Mouse (Mus musculus): ENCODE data around the gene Bcl6b. TPM values are rescaled to one million over a fixed set of nuclear protein-coding genes. Genes with fewer than 3 reads are reported as not detected.

Bcl6b gene
- polyA plus RNA-seq, 1 experiment from 2014 or later, result 7.1 TPM

GRCm38 (mm10) chr11:70232546-70232945 lies 2.9 kb upstream of the Bcl6b start:
- no peak for ATAC-seq (ENCODE audit: insufficient number of reproducible peaks, insufficient read depth, low FRiP score, low TSS enrichment, low read depth)
- Histone ChIP-seq H3K4me2 (peak overlapping the region; percentile 58), H3K9me3 (no peaks in the 10 kb centered on the region), H3K27ac (peak overlapping the region; percentile 59), H3K36me3 (peaks cover 17% of the 10 kb centered on the region), H3K4me1 (replicated peaks) (peaks cover 48% of the 10 kb centered on the region), H3K27me3 (peaks cover 29% of the 10 kb centered on the region), H3K4me3 (replicated peaks) (peak overlapping the region; percentile 38), H3K9ac (replicated peaks) (peak overlapping the region; percentile 50)
- WGBS, result 2% methylated on average over 9 of the region's 10 CpGs

DNA sequence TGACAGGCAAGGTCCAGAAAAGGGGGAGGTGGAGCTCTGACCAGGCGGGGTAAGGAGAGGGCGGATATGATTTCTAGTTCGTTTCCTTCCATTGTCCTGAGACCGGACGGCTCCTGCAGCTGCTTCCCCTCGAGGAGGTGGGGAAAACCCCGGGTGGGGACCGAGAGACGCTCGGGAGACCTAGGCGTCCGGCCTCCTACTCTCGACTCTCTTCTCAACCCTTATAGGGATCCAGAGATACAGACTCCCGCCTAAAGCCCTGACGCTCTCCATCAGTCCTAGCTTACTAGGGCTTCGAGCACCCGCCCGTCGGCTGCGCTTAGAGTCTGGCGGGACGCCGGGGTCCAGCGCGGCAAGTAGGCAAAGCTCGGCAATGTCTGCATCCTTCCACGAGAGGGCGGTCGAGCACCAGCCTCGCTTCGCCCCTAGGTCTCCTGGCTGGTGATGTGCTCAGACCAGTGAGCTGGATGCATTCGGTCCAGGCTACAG lies 685 bp upstream of the Bcl6b start:
- H3K4me3 ChIP-seq (replicated peaks), result peak overlapping the region; percentile 34
- H3K27ac ChIP-seq, result peak overlapping the region; percentile 42
- H3K9me3 ChIP-seq, result no peaks in the 10 kb centered on the region
- peaks cover 52% of the 10 kb centered on the region for H3K27me3 ChIP-seq
- peaks cover 53% of the 10 kb centered on the region for H3K4me1 ChIP-seq (replicated peaks)
- no peak overlapping the region for H3K9ac ChIP-seq (replicated peaks)
- H3K4me2 ChIP-seq, result peak overlapping the region; percentile 49
- ATAC-seq (ENCODE audit: insufficient number of reproducible peaks, insufficient read depth, low FRiP score, low TSS enrichment, low read depth), result no peak
- WGBS, result 2% methylated on average over 32 of the region's 32 CpGs
- H3K36me3 ChIP-seq, result peaks cover 9% of the 10 kb centered on the region

- H3K4me2 ChIP-seq, result peak overlapping the region; percentile 49
- H3K4me1 ChIP-seq (replicated peaks), result peaks cover 49% of the 10 kb centered on the region
- ATAC-seq (ENCODE audit: insufficient number of reproducible peaks, insufficient read depth, low FRiP score, low TSS enrichment, low read depth), result no peak
Observed at GRCm38 (mm10) chr11:70228828-70229227, 770 bp downstream of the Bcl6b start.

DNA sequence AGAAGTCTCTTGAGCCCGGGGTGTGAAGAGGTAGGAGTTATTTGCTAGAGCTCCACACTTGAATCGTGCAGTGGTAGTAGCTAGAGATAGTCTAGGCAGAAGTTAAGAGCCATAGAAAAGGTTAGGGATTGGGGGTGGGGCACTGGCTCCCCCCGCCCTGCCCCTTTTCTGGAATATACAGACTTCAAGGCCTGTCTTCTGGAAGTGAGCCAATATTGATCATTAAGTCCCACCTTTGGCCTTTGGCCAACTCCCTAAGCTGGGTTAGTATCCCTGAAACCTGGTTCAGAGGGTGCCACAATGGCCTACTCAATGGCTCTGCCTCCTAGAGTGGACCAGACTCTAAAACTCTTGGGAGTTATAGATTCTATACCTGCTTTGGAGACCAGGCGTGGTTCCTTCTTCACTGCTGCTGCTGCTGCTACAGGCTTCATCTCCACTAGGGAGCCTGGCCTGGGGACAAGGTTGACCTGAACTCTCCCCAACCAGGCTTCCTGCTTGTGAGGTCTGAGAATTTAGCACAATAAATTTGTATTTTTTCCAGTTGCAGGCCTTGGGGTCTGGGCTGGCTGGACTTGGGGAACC lies 1.8 kb downstream of the Bcl6b start:
- no peak for ATAC-seq (ENCODE audit: insufficient number of reproducible peaks, insufficient read depth, low FRiP score, low TSS enrichment, low read depth)
- WGBS, result 89% methylated on average over 4 of the region's 4 CpGs
- no peaks in the 10 kb centered on the region for H3K36me3 ChIP-seq
- H3K27me3 ChIP-seq, result peaks cover 71% of the 10 kb centered on the region
- H3K4me1 ChIP-seq (replicated peaks), result peaks cover 39% of the 10 kb centered on the region
- H3K4me2 ChIP-seq, result peak overlapping the region; percentile 49
- H3K4me3 ChIP-seq (replicated peaks), result 0 out of 2 replicates have a peak overlapping the region, but pooled peaks have one; percentile 27
- H3K9ac ChIP-seq (replicated peaks), result no peak overlapping the region
- no peaks in the 10 kb centered on the region for H3K9me3 ChIP-seq
- no peak overlapping the region for H3K27ac ChIP-seq

More at GRCm38 (mm10) chr11:70228828-70229227, 770 bp downstream of the Bcl6b start:
- 2% methylated on average over 19 of the region's 19 CpGs for WGBS
- Histone ChIP-seq H3K9me3 (no peaks in the 10 kb centered on the region), H3K4me3 (replicated peaks) (peak overlapping the region; percentile 34), H3K36me3 (no peaks in the 10 kb centered on the region), H3K27ac (no peak overlapping the region), H3K9ac (replicated peaks) (peak overlapping the region; percentile 44; the same call in 1 of the 2 replicates), H3K27me3 (peaks cover 66% of the 10 kb centered on the region)

DNA sequence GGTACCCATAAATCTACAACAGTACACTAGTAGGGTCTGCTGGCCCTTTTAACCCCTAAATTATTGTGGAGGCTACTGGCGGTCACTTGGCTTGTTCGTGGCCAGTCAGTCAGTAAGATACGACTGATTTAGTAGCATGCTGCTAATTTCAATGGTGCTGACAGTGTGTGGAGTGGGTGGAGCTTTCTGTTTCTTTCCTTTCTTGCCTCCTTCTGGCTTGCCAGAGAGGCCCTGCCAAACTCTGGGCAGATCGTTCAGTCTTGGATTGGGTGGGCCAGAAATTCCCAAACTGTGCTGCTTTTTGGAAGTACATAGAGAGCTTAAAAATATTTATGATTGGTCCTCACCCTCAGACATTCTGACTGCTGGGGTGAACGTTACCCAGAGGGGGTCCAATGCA lies 2.5 kb downstream of the Bcl6b start:
- Histone ChIP-seq H3K4me1 (replicated peaks) (peaks cover 36% of the 10 kb centered on the region), H3K4me3 (replicated peaks) (peak overlapping the region; percentile 27; the same call in 1 of the 2 replicates), H3K36me3 (no peaks in the 10 kb centered on the region), H3K27me3 (peaks cover 75% of the 10 kb centered on the region), H3K9ac (replicated peaks) (peak overlapping the region; percentile 42), H3K9me3 (no peaks in the 10 kb centered on the region), H3K4me2 (peak overlapping the region; percentile 49), H3K27ac (no peak overlapping the region)
- no peak for ATAC-seq (ENCODE audit: insufficient number of reproducible peaks, insufficient read depth, low FRiP score, low TSS enrichment, low read depth)
- WGBS, result 22% methylated on average over 5 of the region's 5 CpGs

GRCm38 (mm10) chr11:70226602-70226890 lies 3.1 kb downstream of the Bcl6b start:
- Histone ChIP-seq H3K9me3 (no peaks in the 10 kb centered on the region), H3K4me1 (replicated peaks) (peaks cover 40% of the 10 kb centered on the region), H3K4me2 (peak overlapping the region; percentile 49), H3K27me3 (peaks cover 76% of the 10 kb centered on the region), H3K4me3 (replicated peaks) (peak overlapping the region; percentile 27), H3K27ac (no peak overlapping the region), H3K36me3 (no peaks in the 10 kb centered on the region), H3K9ac (replicated peaks) (peak overlapping the region; percentile 42)
- ATAC-seq (ENCODE audit: insufficient number of reproducible peaks, insufficient read depth, low FRiP score, low TSS enrichment, low read depth), result no peak
- WGBS, result 6% methylated on average over 18 of the region's 18 CpGs

- H3K27me3 ChIP-seq, result peaks cover 76% of the 10 kb centered on the region
- H3K4me1 ChIP-seq (replicated peaks), result peaks cover 44% of the 10 kb centered on the region
- peak overlapping the region; percentile 27 for H3K4me3 ChIP-seq (replicated peaks)
- H3K9ac ChIP-seq (replicated peaks), result peak overlapping the region; percentile 42
- no peaks in the 10 kb centered on the region for H3K36me3 ChIP-seq
- H3K27ac ChIP-seq, result no peak overlapping the region
- no peaks in the 10 kb centered on the region for H3K9me3 ChIP-seq
- H3K4me2 ChIP-seq, result peak overlapping the region; percentile 49
- WGBS, result 19% methylated on average over 27 of the region's 27 CpGs
- ATAC-seq (ENCODE audit: insufficient number of reproducible peaks, insufficient read depth, low FRiP score, low TSS enrichment, low read depth), result no peak
Observed at GRCm38 (mm10) chr11:70225798-70226601, 3.6 kb downstream of the Bcl6b start.

DNA sequence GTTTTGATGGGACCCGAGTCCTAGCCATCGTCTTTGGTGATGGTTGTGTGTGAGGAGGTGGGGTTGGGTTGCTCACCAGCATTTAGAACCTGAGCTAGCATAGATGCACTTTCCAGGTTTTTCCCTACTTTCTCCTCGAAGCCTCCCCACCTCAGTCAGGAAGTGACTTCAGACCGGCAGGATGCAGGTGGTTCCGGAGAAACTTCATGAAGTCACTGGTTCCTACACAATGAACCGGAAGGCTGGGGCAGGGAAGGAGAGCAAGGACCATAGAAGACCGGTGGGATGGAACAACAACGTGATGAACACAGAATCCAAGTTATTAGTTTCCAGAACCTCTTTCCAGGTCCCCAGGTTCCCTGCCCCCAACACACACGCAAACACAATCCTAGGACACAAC lies 5.9 kb downstream of the Bcl6b start:
- Histone ChIP-seq H3K27ac (no peak overlapping the region), H3K4me3 (replicated peaks) (no peak overlapping the region), H3K4me1 (replicated peaks) (peaks cover 46% of the 10 kb centered on the region), H3K36me3 (peaks cover 4% of the 10 kb centered on the region; the same call in 1 of the 2 replicates), H3K4me2 (no peak overlapping the region), H3K9ac (replicated peaks) (no peak overlapping the region), H3K27me3 (peaks cover 58% of the 10 kb centered on the region), H3K9me3 (no peaks in the 10 kb centered on the region)
- 82% methylated on average over 9 of the region's 9 CpGs for WGBS
- no peak for ATAC-seq (ENCODE audit: insufficient number of reproducible peaks, insufficient read depth, low FRiP score, low TSS enrichment, low read depth)

GRCm38 (mm10) chr11:70221603-70222500 lies 7.7 kb downstream of the Bcl6b start:
- H3K4me1 ChIP-seq (replicated peaks), result peaks cover 46% of the 10 kb centered on the region
- WGBS, result 9% methylated on average over 14 of the region's 14 CpGs
- no peak for ATAC-seq (ENCODE audit: insufficient number of reproducible peaks, insufficient read depth, low FRiP score, low TSS enrichment, low read depth)
- peaks cover 50% of the 10 kb centered on the region for H3K27me3 ChIP-seq
- H3K36me3 ChIP-seq, result peaks cover 23% of the 10 kb centered on the region; the same call in 1 of the 2 replicates
- peak overlapping the region; percentile 81 for H3K4me2 ChIP-seq
- peak overlapping the region; percentile 80 for H3K27ac ChIP-seq
- peak overlapping the region; percentile 68 for H3K9ac ChIP-seq (replicated peaks)
- peak overlapping the region; percentile 52 for H3K4me3 ChIP-seq (replicated peaks)
- H3K9me3 ChIP-seq, result no peaks in the 10 kb centered on the region

DNA sequence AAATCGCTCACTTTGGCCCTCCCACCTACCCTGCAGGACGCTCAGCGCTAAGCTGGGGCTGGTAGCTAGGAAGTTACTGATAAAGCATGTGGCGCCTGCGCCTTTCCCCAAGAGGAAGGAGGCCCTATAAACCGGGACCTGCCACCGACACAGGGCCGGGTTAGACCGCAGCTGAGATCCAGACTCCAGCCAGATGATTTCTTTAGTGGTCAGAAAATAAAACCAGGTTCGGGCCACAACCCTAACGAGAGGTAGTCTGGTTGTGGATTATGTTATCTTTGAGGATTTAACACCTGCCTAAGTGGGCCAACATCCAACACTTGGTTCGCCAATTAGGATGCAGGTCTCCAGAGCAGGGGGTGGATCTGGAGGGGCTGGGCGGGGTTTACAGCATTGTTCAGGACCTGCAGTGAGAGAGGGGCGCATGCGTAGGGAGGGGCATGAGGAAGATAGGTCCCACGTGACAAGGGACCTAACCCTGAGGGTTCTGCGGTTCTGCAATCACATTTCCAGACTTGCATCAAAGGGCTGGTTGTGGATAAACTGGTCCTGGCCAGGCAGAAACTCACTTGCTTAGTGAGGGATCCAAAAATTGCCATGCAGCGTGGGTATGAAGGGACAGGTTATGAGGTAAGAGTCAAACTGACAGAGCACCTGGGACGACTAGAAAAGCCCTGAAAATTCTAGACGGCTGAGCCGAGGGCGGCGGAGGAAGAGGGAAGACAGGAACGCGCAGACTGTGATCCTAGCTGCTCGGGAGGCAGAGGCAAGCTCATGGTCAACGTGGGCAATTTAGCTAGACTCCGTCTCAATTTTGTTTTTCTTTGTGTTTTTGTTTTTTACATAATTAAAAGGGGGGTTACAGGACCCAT lies 8.6 kb downstream of the Bcl6b start, which contains the start of gene Slc16a13:
Gene Slc16a13, minus strand, starts transcription at position 334 of the 872 bp plus-strand sequence.
- peaks cover 27% of the 10 kb centered on the region; the same call in 1 of the 2 replicates for H3K36me3 ChIP-seq
- peak; percentile 92 for ATAC-seq (ENCODE audit: insufficient number of reproducible peaks, insufficient read depth, low FRiP score, low TSS enrichment, low read depth)
- H3K27ac ChIP-seq, result peak within 1 kb of the TSS; percentile 80
- peaks cover 37% of the 10 kb centered on the region for H3K4me1 ChIP-seq (replicated peaks)
- H3K4me2 ChIP-seq, result peak within 1 kb of the TSS; percentile 81
- H3K9me3 ChIP-seq, result no peaks in the 10 kb centered on the region
- peak within 1 kb of the TSS; percentile 52 for H3K4me3 ChIP-seq (replicated peaks)
- peak within 1 kb of the TSS; percentile 68 for H3K9ac ChIP-seq (replicated peaks)
- peaks cover 50% of the 10 kb centered on the region for H3K27me3 ChIP-seq
- WGBS, result under 1% methylated on average over 28 of the region's 28 CpGs
